Mouse (Mus musculus) liver, postnatal 0 days (tissue): Measurements from ENCODE around the gene Bloc1s4.

Experiments
- CTCF ChIP-seq: sonication (generic); IDR thresholded peaks from 2 replicates; pipeline ENCODE4 v1.5.1; 2016; ENCODE audit warnings: antibody characterized with exemption, low read depth
- EP300 ChIP-seq: IDR thresholded peaks from 2 replicates; pipeline ENCODE4 v1.6.1; 2016; ENCODE audit warnings: antibody characterized with exemption, low read depth, mild to moderate bottlenecking

- TF ChIP-seq CTCF (no peak), EP300 (no peak)
These were observed 27.6 kb upstream of the Bloc1s4 start for GRCm38 (mm10) chr5:36776021-36776575.
